Mouse (Mus musculus): ENCODE data around the gene Rtn4rl1. TPM values are rescaled to one million over a fixed set of nuclear protein-coding genes. Genes with fewer than 3 reads are reported as not detected.

Rtn4rl1 gene
- polyA plus RNA-seq, 1 experiment from 2014 or later = 1.4 TPM

GRCm38 (mm10) chr11:75255330-75255729 is 61.7 kb downstream of the Rtn4rl1 start:
- Histone ChIP-seq H3K4me2 (ENCODE audit: low read depth, low read length) (no peak overlapping the region), H3K27ac (ENCODE audit: low read length) (no peak overlapping the region), H3K9me3 (replicated peaks; ENCODE audit: control insufficient read depth, low read length) (no peaks in the 10 kb centered on the region), H3K27me3 (ENCODE audit: control insufficient read depth, insufficient read depth, low read length) (no peaks in the 10 kb centered on the region), H3K36me3 (ENCODE audit: control insufficient read depth, insufficient read depth, low read length) (no peaks in the 10 kb centered on the region), H3K9ac (ENCODE audit: low read length) (no peak overlapping the region), H3K4me1 (ENCODE audit: control insufficient read depth, insufficient read depth, low read length) (peaks cover 11% of the 10 kb centered on the region), H3K4me3 (replicated peaks; ENCODE audit: low read length) (no peak overlapping the region)
- WGBS = 69% methylated on average over 5 of the region's 5 CpGs
- ATAC-seq (ENCODE audit: insufficient read depth, low FRiP score) = no peak

GRCm38 (mm10) chr11:75257056-75257648 is 63.6 kb downstream of the Rtn4rl1 start:
- H3K9ac ChIP-seq (ENCODE audit: low read length) = no peak overlapping the region
- H3K27ac ChIP-seq (ENCODE audit: low read length) = no peak overlapping the region
- no peak overlapping the region for H3K4me3 ChIP-seq (replicated peaks; ENCODE audit: low read length)
- no peaks in the 10 kb centered on the region for H3K9me3 ChIP-seq (replicated peaks; ENCODE audit: control insufficient read depth, low read length)
- H3K27me3 ChIP-seq (ENCODE audit: control insufficient read depth, insufficient read depth, low read length) = no peaks in the 10 kb centered on the region
- H3K4me2 ChIP-seq (ENCODE audit: low read depth, low read length) = no peak overlapping the region
- ATAC-seq (ENCODE audit: insufficient read depth, low FRiP score) = no peak
- no peaks in the 10 kb centered on the region for H3K36me3 ChIP-seq (ENCODE audit: control insufficient read depth, insufficient read depth, low read length)
- 72% methylated on average over 4 of the region's 4 CpGs for WGBS
- peaks cover 15% of the 10 kb centered on the region for H3K4me1 ChIP-seq (ENCODE audit: control insufficient read depth, insufficient read depth, low read length)

GRCm38 (mm10) chr11:75259416-75259815 is 65.8 kb downstream of the Rtn4rl1 start:
- ATAC-seq (ENCODE audit: insufficient read depth, low FRiP score) = no peak
- Histone ChIP-seq H3K4me1 (ENCODE audit: control insufficient read depth, insufficient read depth, low read length) (peaks cover 19% of the 10 kb centered on the region), H3K27ac (ENCODE audit: low read length) (no peak overlapping the region), H3K36me3 (ENCODE audit: control insufficient read depth, insufficient read depth, low read length) (no peaks in the 10 kb centered on the region), H3K4me3 (replicated peaks; ENCODE audit: low read length) (no peak overlapping the region), H3K9me3 (replicated peaks; ENCODE audit: control insufficient read depth, low read length) (no peaks in the 10 kb centered on the region), H3K4me2 (ENCODE audit: low read depth, low read length) (no peak overlapping the region), H3K9ac (ENCODE audit: low read length) (no peak overlapping the region), H3K27me3 (ENCODE audit: control insufficient read depth, insufficient read depth, low read length) (no peaks in the 10 kb centered on the region)
- 64% methylated on average over 6 of the region's 6 CpGs for WGBS

GRCm38 (mm10) chr11:75259996-75260561 is 66.5 kb downstream of the Rtn4rl1 start:
- H3K36me3 ChIP-seq (ENCODE audit: control insufficient read depth, insufficient read depth, low read length) = no peaks in the 10 kb centered on the region
- no peak overlapping the region for H3K27ac ChIP-seq (ENCODE audit: low read length)
- peaks cover 13% of the 10 kb centered on the region for H3K4me1 ChIP-seq (ENCODE audit: control insufficient read depth, insufficient read depth, low read length)
- H3K4me2 ChIP-seq (ENCODE audit: low read depth, low read length) = no peak overlapping the region
- H3K4me3 ChIP-seq (replicated peaks; ENCODE audit: low read length) = no peak overlapping the region
- 75% methylated on average over 10 of the region's 10 CpGs for WGBS
- no peaks in the 10 kb centered on the region for H3K9me3 ChIP-seq (replicated peaks; ENCODE audit: control insufficient read depth, low read length)
- H3K9ac ChIP-seq (ENCODE audit: low read length) = peak overlapping the region; percentile 11; the same call in 1 of the 2 replicates
- H3K27me3 ChIP-seq (ENCODE audit: control insufficient read depth, insufficient read depth, low read length) = no peaks in the 10 kb centered on the region
- no peak for ATAC-seq (ENCODE audit: insufficient read depth, low FRiP score)

- 93% methylated on average over 2 of the region's 2 CpGs for whole genome bisulfite sequencing
- Histone ChIP-seq H3K4me3 (replicated peaks; ENCODE audit: low read length) (no peak overlapping the region), H3K4me2 (ENCODE audit: low read depth, low read length) (no peak overlapping the region), H3K27me3 (ENCODE audit: control insufficient read depth, insufficient read depth, low read length) (no peaks in the 10 kb centered on the region), H3K4me1 (ENCODE audit: control insufficient read depth, insufficient read depth, low read length) (peaks cover 13% of the 10 kb centered on the region), H3K36me3 (ENCODE audit: control insufficient read depth, insufficient read depth, low read length) (no peaks in the 10 kb centered on the region), H3K9me3 (replicated peaks; ENCODE audit: control insufficient read depth, low read length) (no peaks in the 10 kb centered on the region), H3K27ac (ENCODE audit: low read length) (no peak overlapping the region), H3K9ac (ENCODE audit: low read length) (no peak overlapping the region)
- no peak for ATAC-seq (ENCODE audit: insufficient read depth, low FRiP score)
Measured at GRCm38 (mm10) chr11:75261016-75261415, 67.4 kb downstream of the Rtn4rl1 start.

GRCm38 (mm10) chr11:75261730-75262129 is 68.1 kb downstream of the Rtn4rl1 start:
- Histone ChIP-seq H3K27me3 (ENCODE audit: control insufficient read depth, insufficient read depth, low read length) (no peaks in the 10 kb centered on the region), H3K36me3 (ENCODE audit: control insufficient read depth, insufficient read depth, low read length) (no peaks in the 10 kb centered on the region), H3K4me3 (replicated peaks; ENCODE audit: low read length) (no peak overlapping the region), H3K4me1 (ENCODE audit: control insufficient read depth, insufficient read depth, low read length) (peaks cover 13% of the 10 kb centered on the region), H3K9ac (ENCODE audit: low read length) (no peak overlapping the region), H3K9me3 (replicated peaks; ENCODE audit: control insufficient read depth, low read length) (no peaks in the 10 kb centered on the region), H3K4me2 (ENCODE audit: low read depth, low read length) (no peak overlapping the region), H3K27ac (ENCODE audit: low read length) (no peak overlapping the region)
- no peak for ATAC-seq (ENCODE audit: insufficient read depth, low FRiP score)
- 90% methylated on average over 4 of the region's 4 CpGs for WGBS

- Histone ChIP-seq H3K4me2 (ENCODE audit: low read depth, low read length) (no peak overlapping the region), H3K4me3 (replicated peaks; ENCODE audit: low read length) (no peak overlapping the region), H3K9ac (ENCODE audit: low read length) (no peak overlapping the region), H3K4me1 (ENCODE audit: control insufficient read depth, insufficient read depth, low read length) (peaks cover 13% of the 10 kb centered on the region), H3K36me3 (ENCODE audit: control insufficient read depth, insufficient read depth, low read length) (no peaks in the 10 kb centered on the region), H3K9me3 (replicated peaks; ENCODE audit: control insufficient read depth, low read length) (no peaks in the 10 kb centered on the region), H3K27ac (ENCODE audit: low read length) (no peak overlapping the region), H3K27me3 (ENCODE audit: control insufficient read depth, insufficient read depth, low read length) (no peaks in the 10 kb centered on the region)
- WGBS = 58% methylated on average over 3 of the region's 3 CpGs
- ATAC-seq (ENCODE audit: insufficient read depth, low FRiP score) = no peak
Measured at GRCm38 (mm10) chr11:75262181-75262580, 68.6 kb downstream of the Rtn4rl1 start.

GRCm38 (mm10) chr11:75262791-75263190 is 69.2 kb downstream of the Rtn4rl1 start:
- no peaks in the 10 kb centered on the region for H3K36me3 ChIP-seq (ENCODE audit: control insufficient read depth, insufficient read depth, low read length)
- H3K27ac ChIP-seq (ENCODE audit: low read length) = peak overlapping the region; percentile 75
- H3K27me3 ChIP-seq (ENCODE audit: control insufficient read depth, insufficient read depth, low read length) = no peaks in the 10 kb centered on the region
- ATAC-seq (ENCODE audit: insufficient read depth, low FRiP score) = no peak
- WGBS = 42% methylated on average over 5 of the region's 5 CpGs
- peak overlapping the region; percentile 28; the same call in 1 of the 2 replicates for H3K9ac ChIP-seq (ENCODE audit: low read length)
- no peak overlapping the region for H3K4me3 ChIP-seq (replicated peaks; ENCODE audit: low read length)
- H3K4me2 ChIP-seq (ENCODE audit: low read depth, low read length) = no peak overlapping the region
- no peaks in the 10 kb centered on the region for H3K9me3 ChIP-seq (replicated peaks; ENCODE audit: control insufficient read depth, low read length)
- H3K4me1 ChIP-seq (ENCODE audit: control insufficient read depth, insufficient read depth, low read length) = peaks cover 13% of the 10 kb centered on the region

- WGBS = 56% methylated on average over 15 of the region's 15 CpGs
- H3K4me2 ChIP-seq (ENCODE audit: low read depth, low read length) = no peak overlapping the region
- H3K9me3 ChIP-seq (replicated peaks; ENCODE audit: control insufficient read depth, low read length) = no peaks in the 10 kb centered on the region
- ATAC-seq (ENCODE audit: insufficient read depth, low FRiP score) = 0 out of 2 replicates have a peak, but pooled peaks have one; percentile 20
- no peak overlapping the region for H3K4me3 ChIP-seq (replicated peaks; ENCODE audit: low read length)
- no peaks in the 10 kb centered on the region for H3K36me3 ChIP-seq (ENCODE audit: control insufficient read depth, insufficient read depth, low read length)
- no peaks in the 10 kb centered on the region for H3K27me3 ChIP-seq (ENCODE audit: control insufficient read depth, insufficient read depth, low read length)
- H3K27ac ChIP-seq (ENCODE audit: low read length) = peak overlapping the region; percentile 75
- peaks cover 13% of the 10 kb centered on the region for H3K4me1 ChIP-seq (ENCODE audit: control insufficient read depth, insufficient read depth, low read length)
- peak overlapping the region; percentile 28; the same call in 1 of the 2 replicates for H3K9ac ChIP-seq (ENCODE audit: low read length)
Measured at GRCm38 (mm10) chr11:75263274-75263963, 69.8 kb downstream of the Rtn4rl1 start.

All from stomach, embryonic 16.5 days (tissue).